Mouse (Mus musculus) adrenal gland, postnatal 0 days (tissue): ENCODE measurements around the gene Cnih4. TPM values are rescaled to one million over a fixed set of nuclear protein-coding genes. Genes with fewer than 3 reads are reported as not detected.

Experiments
- polyA plus RNA-seq: library from polyadenylated mRNA; unstranded; fragments of >200 nt; fragmentation: Nextera tagmentation; extraction: Ambion mirVana; gene quantifications from 2 replicates; pipeline ENCODE4 v1.2.1, GENCODE M21; 2015

Cnih4 gene
- polyA plus RNA-seq: 121 and 132 TPM in 2 replicates

DNA sequence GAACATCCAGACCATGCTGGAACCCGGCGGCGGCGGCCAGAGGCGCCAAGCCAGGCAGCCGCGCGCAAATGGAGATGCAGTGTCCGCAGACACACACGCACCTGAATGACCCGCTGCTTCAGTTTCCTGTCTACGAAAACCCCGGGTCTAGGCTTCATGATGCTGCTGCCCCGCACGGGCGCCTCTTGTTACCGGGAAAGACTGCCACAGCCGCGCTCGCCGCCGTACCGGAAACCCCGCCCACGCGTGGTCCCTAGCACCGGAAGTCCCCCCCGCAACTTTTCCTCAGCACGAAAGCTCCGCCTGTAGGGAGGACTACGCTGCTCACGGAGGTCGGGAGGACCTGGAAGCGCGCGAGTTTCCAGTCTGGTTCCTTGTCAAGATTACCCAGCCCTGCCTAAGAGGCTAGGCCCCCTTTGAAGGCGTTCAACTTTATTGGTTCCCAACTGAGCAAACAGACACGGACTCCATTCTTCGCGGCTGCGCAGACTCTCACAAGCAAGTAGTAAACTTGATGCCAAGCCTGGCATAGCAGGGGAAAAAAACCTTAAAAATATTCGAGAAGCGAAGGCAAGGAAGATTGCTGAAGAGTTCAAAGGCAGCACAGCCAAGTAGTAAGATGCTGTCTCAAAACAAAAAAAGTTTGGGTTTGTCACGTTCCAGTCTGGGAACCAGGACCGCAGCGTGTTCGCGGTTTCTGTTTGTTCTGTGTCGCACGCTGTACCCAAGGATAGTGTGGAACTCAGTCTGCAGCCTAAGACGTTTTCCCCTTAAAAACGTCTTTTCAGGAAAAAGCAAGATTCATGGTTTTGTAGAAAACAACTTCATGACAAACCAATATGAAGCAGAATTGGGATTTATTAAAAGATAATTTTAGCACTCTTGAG lies at the start of gene Cnih4, which contains the start of gene Nvl:
Cnih4 (plus strand) TSS at position 744 of the 887 bp plus-strand sequence.
Nvl (minus strand) TSS at position 255 of the 887 bp plus-strand sequence.

DNA sequence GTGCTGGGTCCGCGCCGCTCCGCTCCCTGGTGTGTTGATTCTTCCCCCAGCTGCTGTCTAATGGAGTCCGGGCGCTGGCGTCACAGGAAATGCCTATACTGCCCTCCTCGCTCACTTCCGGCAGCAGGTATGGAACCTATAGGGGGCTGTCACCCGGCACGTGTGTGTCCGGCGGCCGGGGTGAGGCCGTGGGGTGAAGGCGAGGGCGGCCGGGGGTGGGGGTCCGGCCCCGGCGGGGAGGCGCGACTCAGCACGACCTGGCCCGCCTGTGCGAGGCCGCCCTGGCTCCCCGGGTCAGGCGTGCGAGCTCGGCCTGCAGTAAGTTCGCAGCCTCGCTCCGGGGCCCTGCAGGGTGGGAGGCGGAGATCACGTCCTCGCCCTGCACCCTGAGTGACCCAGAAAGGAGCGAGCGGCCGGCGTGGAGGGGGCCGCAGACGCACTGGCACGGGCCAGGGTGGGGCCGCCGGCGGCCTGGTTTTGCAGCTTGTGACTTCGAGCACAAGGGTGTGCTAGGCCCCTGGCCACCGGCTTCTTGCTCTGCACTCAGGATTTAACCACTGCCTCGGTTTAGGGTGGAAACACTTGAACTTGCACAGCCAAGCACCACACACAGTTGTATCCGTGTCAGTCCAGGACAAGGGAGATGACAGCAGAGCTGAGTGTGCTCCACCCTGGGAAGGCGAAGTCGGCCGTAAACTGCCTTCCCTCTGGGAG lies 67.6 kb downstream of the Cnih4 start, which contains the start of gene Wdr26:
Wdr26 (minus strand) TSS at position 82 of the 714 bp plus-strand sequence.

Other genes starting within 250 kb of the Cnih4 start
- 67.5 and 87.6 TPM in 2 replicates for gene Pycr2, start 240.4 kb upstream of the Cnih4 start, polyA plus RNA-seq
- gene Lefty1, start 209.7 kb upstream of the Cnih4 start, polyA plus RNA-seq: 4.9 and 6.3 TPM in 2 replicates
- gene Tmem63a, start 202.3 kb upstream of the Cnih4 start, polyA plus RNA-seq: 10.0 and 15.5 TPM in 2 replicates
- 56.6 and 73.8 TPM in 2 replicates for gene Ephx1, start 123.8 kb upstream of the Cnih4 start, polyA plus RNA-seq
- gene 9130409I23Rik, start 93.5 kb upstream of the Cnih4 start, polyA plus RNA-seq: not detected in 2 replicates
- gene Nvl, start 489 bp upstream of the Cnih4 start, polyA plus RNA-seq: 10.6 and 19.0 TPM in 2 replicates
- gene Wdr26, start 67.3 kb downstream of the Cnih4 start, polyA plus RNA-seq: 33.1 and 42.3 TPM in 2 replicates
- gene Cnih3, start 207.9 kb downstream of the Cnih4 start, polyA plus RNA-seq: 0.14 and 0.32 TPM in 2 replicates